Mouse (Mus musculus): ENCODE measurements around the gene 1700023F06Rik. TPM values are rescaled to one million over a fixed set of nuclear protein-coding genes. Genes with fewer than 3 reads are reported as not detected.
"Not testable (repeated sequence)": the region's sequence is repeated elsewhere in the genome, so short reads cannot be mapped to it uniquely, and the experiment has no call there.

The 1700023F06Rik gene
- polyA plus RNA-seq, 1 experiment from 2014 or later = 1.9 TPM

- no peaks in the 10 kb centered on the region for H3K9me3 ChIP-seq
- no peak overlapping the region for H3K4me3 ChIP-seq
- no peak overlapping the region for H3K9ac ChIP-seq
- H3K4me1 ChIP-seq = peaks cover 3% of the 10 kb centered on the region; the same call in 1 of the 2 replicates
- H3K4me2 ChIP-seq = no peak overlapping the region
- peaks cover 3% of the 10 kb centered on the region; the same call in 1 of the 2 replicates for H3K36me3 ChIP-seq (replicated peaks)
- no peak overlapping the region for H3K27ac ChIP-seq
- no peak for ATAC-seq (replicated peaks)
- WGBS = 76% methylated on average over 9 of the region's 9 CpGs
- H3K27me3 ChIP-seq (replicated peaks) = no peaks in the 10 kb centered on the region
Observed at GRCm38 (mm10) chr11:103237757-103238156, 29.4 kb upstream of the 1700023F06Rik start.

- Histone ChIP-seq H3K4me2 (no peak overlapping the region), H3K36me3 (replicated peaks) (peaks cover 3% of the 10 kb centered on the region; the same call in 1 of the 2 replicates), H3K4me3 (no peak overlapping the region), H3K9ac (no peak overlapping the region), H3K4me1 (peaks cover 3% of the 10 kb centered on the region; the same call in 1 of the 2 replicates), H3K27ac (no peak overlapping the region), H3K9me3 (no peaks in the 10 kb centered on the region), H3K27me3 (replicated peaks) (no peaks in the 10 kb centered on the region)
- WGBS = 86% methylated on average over 10 of the region's 10 CpGs
- ATAC-seq (replicated peaks) = no peak
Observed at GRCm38 (mm10) chr11:103236903-103237302, 28.5 kb upstream of the 1700023F06Rik start.

- WGBS = 87% methylated on average over 6 of the region's 6 CpGs
- no peak for ATAC-seq (replicated peaks)
Observed at GRCm38 (mm10) chr11:103236431-103236830, 28.1 kb upstream of the 1700023F06Rik start.

GRCm38 (mm10) chr11:103235702-103236101, 27.3 kb upstream of the 1700023F06Rik start:
- WGBS = 79% methylated on average over 11 of the region's 11 CpGs
- no peak for ATAC-seq (replicated peaks)

More at GRCm38 (mm10) chr11:103236431-103236830, 28.1 kb upstream of the 1700023F06Rik start:
- no peaks in the 10 kb centered on the region for H3K27me3 ChIP-seq (replicated peaks)
- no peak overlapping the region for H3K27ac ChIP-seq
- no peak overlapping the region for H3K9ac ChIP-seq
- H3K9me3 ChIP-seq = no peaks in the 10 kb centered on the region
- peaks cover 3% of the 10 kb centered on the region; the same call in 1 of the 2 replicates for H3K36me3 ChIP-seq (replicated peaks)
- H3K4me2 ChIP-seq = no peak overlapping the region
- no peaks in the 10 kb centered on the region; the same call in 1 of the 2 replicates for H3K4me1 ChIP-seq
- no peak overlapping the region for H3K4me3 ChIP-seq

GRCm38 (mm10) chr11:103234447-103234846, 26.1 kb upstream of the 1700023F06Rik start:
- Histone ChIP-seq H3K9me3 (no peaks in the 10 kb centered on the region), H3K27me3 (replicated peaks) (no peaks in the 10 kb centered on the region), H3K4me2 (no peak overlapping the region), H3K9ac (no peak overlapping the region), H3K4me1 (no peaks in the 10 kb centered on the region; the same call in 1 of the 2 replicates), H3K4me3 (no peak overlapping the region), H3K36me3 (replicated peaks) (peaks cover 18% of the 10 kb centered on the region), H3K27ac (no peak overlapping the region)
- ATAC-seq (replicated peaks) = no peak
- WGBS = 78% methylated on average over 1 of the region's 1 CpGs

More at GRCm38 (mm10) chr11:103235702-103236101, 27.3 kb upstream of the 1700023F06Rik start:
- H3K36me3 ChIP-seq (replicated peaks) = peaks cover 8% of the 10 kb centered on the region; the same call in 1 of the 2 replicates
- no peaks in the 10 kb centered on the region for H3K27me3 ChIP-seq (replicated peaks)
- H3K4me3 ChIP-seq = no peak overlapping the region
- H3K9me3 ChIP-seq = no peaks in the 10 kb centered on the region
- no peak overlapping the region for H3K27ac ChIP-seq
- no peak overlapping the region for H3K4me2 ChIP-seq
- no peaks in the 10 kb centered on the region; the same call in 1 of the 2 replicates for H3K4me1 ChIP-seq
- H3K9ac ChIP-seq = no peak overlapping the region

GRCm38 (mm10) chr11:103232966-103233365, 24.6 kb upstream of the 1700023F06Rik start:
- no peaks in the 10 kb centered on the region for H3K9me3 ChIP-seq
- no peak overlapping the region for H3K4me2 ChIP-seq
- 34% methylated on average over 7 of the region's 7 CpGs for WGBS
- H3K4me3 ChIP-seq = no peak overlapping the region
- no peak overlapping the region for H3K9ac ChIP-seq
- ATAC-seq (replicated peaks) = no peak
- H3K27me3 ChIP-seq (replicated peaks) = no peaks in the 10 kb centered on the region
- no peak overlapping the region for H3K27ac ChIP-seq
- H3K36me3 ChIP-seq (replicated peaks) = peaks cover 19% of the 10 kb centered on the region
- H3K4me1 ChIP-seq = no peaks in the 10 kb centered on the region; the same call in 1 of the 2 replicates

GRCm38 (mm10) chr11:103231367-103231766, 23.0 kb upstream of the 1700023F06Rik start:
- Histone ChIP-seq H3K27me3 (replicated peaks) (no peaks in the 10 kb centered on the region), H3K36me3 (replicated peaks) (peaks cover 22% of the 10 kb centered on the region), H3K4me3 (no peak overlapping the region), H3K9me3 (no peaks in the 10 kb centered on the region), H3K9ac (no peak overlapping the region), H3K4me1 (no peaks in the 10 kb centered on the region; the same call in 1 of the 2 replicates), H3K27ac (no peak overlapping the region), H3K4me2 (no peak overlapping the region)
- 95% methylated on average over 7 of the region's 7 CpGs for WGBS
- no peak for ATAC-seq (replicated peaks)

- Histone ChIP-seq H3K4me1 (no peaks in the 10 kb centered on the region; the same call in 1 of the 2 replicates), H3K36me3 (replicated peaks) (peaks cover 22% of the 10 kb centered on the region), H3K4me2 (no peak overlapping the region), H3K27me3 (replicated peaks) (no peaks in the 10 kb centered on the region), H3K9me3 (no peaks in the 10 kb centered on the region), H3K4me3 (no peak overlapping the region), H3K27ac (no peak overlapping the region), H3K9ac (no peak overlapping the region)
- ATAC-seq (replicated peaks) = no peak
- WGBS = 91% methylated on average over 19 of the region's 19 CpGs
Observed at GRCm38 (mm10) chr11:103230626-103231025, 22.3 kb upstream of the 1700023F06Rik start.

GRCm38 (mm10) chr11:103229608-103230007, 21.2 kb upstream of the 1700023F06Rik start:
- Histone ChIP-seq H3K4me1 (no peaks in the 10 kb centered on the region; the same call in 1 of the 2 replicates), H3K4me2 (no peak overlapping the region), H3K36me3 (replicated peaks) (peaks cover 25% of the 10 kb centered on the region), H3K9ac (no peak overlapping the region), H3K4me3 (no peak overlapping the region), H3K9me3 (no peaks in the 10 kb centered on the region), H3K27ac (no peak overlapping the region), H3K27me3 (replicated peaks) (no peaks in the 10 kb centered on the region)
- no peak for ATAC-seq (replicated peaks)
- WGBS = 99% methylated on average over 2 of the region's 2 CpGs

- H3K9me3 ChIP-seq = no peaks in the 10 kb centered on the region
- no peak overlapping the region for H3K9ac ChIP-seq
- ATAC-seq (replicated peaks) = no peak
- peaks cover 10% of the 10 kb centered on the region; the same call in 1 of the 2 replicates for H3K36me3 ChIP-seq (replicated peaks)
- H3K27ac ChIP-seq = no peak overlapping the region
- no peak overlapping the region for H3K4me3 ChIP-seq
- 0 out of 2 replicates have a peak, but pooled peaks cover 2% of the 10 kb centered on the region for H3K27me3 ChIP-seq (replicated peaks)
- no peak overlapping the region for H3K4me2 ChIP-seq
- H3K4me1 ChIP-seq = no peaks in the 10 kb centered on the region
- 66% methylated on average over 18 of the region's 18 CpGs for WGBS
Observed at GRCm38 (mm10) chr11:103223951-103224456, 15.6 kb upstream of the 1700023F06Rik start.

GRCm38 (mm10) chr11:103223444-103223843, 15.1 kb upstream of the 1700023F06Rik start:
- H3K4me3 ChIP-seq = no peak overlapping the region
- H3K9ac ChIP-seq = no peak overlapping the region
- no peaks in the 10 kb centered on the region for H3K9me3 ChIP-seq
- no peak overlapping the region for H3K27ac ChIP-seq
- no peak for ATAC-seq (replicated peaks)
- H3K4me1 ChIP-seq = peaks cover 3% of the 10 kb centered on the region; the same call in 1 of the 2 replicates
- 0 out of 2 replicates have a peak, but pooled peaks cover 2% of the 10 kb centered on the region for H3K27me3 ChIP-seq (replicated peaks)
- 88% methylated on average over 10 of the region's 10 CpGs for WGBS
- no peak overlapping the region for H3K4me2 ChIP-seq
- peaks cover 9% of the 10 kb centered on the region; the same call in 1 of the 2 replicates for H3K36me3 ChIP-seq (replicated peaks)

GRCm38 (mm10) chr11:103222718-103223117, 14.4 kb upstream of the 1700023F06Rik start:
- WGBS = 86% methylated on average over 4 of the region's 4 CpGs
- not testable (repeated sequence) for H3K9me3 ChIP-seq; H3K9ac ChIP-seq; H3K4me3 ChIP-seq; ATAC-seq (replicated peaks); H3K4me1 ChIP-seq; H3K27ac ChIP-seq; H3K36me3 ChIP-seq (replicated peaks); H3K27me3 ChIP-seq (replicated peaks); H3K4me2 ChIP-seq

GRCm38 (mm10) chr11:103221437-103221836, 13.1 kb upstream of the 1700023F06Rik start:
- peaks cover 4% of the 10 kb centered on the region; the same call in 1 of the 2 replicates for H3K4me1 ChIP-seq
- H3K27ac ChIP-seq = no peak overlapping the region
- no peak overlapping the region for H3K4me3 ChIP-seq
- H3K36me3 ChIP-seq (replicated peaks) = peaks cover 6% of the 10 kb centered on the region; the same call in 1 of the 2 replicates
- no peak overlapping the region for H3K4me2 ChIP-seq
- H3K9me3 ChIP-seq = no peaks in the 10 kb centered on the region
- no peak for ATAC-seq (replicated peaks)
- WGBS = 95% methylated on average over 6 of the region's 6 CpGs
- H3K9ac ChIP-seq = no peak overlapping the region
- 0 out of 2 replicates have a peak, but pooled peaks cover 2% of the 10 kb centered on the region for H3K27me3 ChIP-seq (replicated peaks)

Measured in midbrain, embryonic 15.5 days (tissue).